Mouse (Mus musculus) limb, embryonic 14.5 days (tissue): ENCODE measurements around the gene C1ra. TPM values are rescaled to one million over a fixed set of nuclear protein-coding genes. Genes with fewer than 3 reads are reported as not detected.
"Not testable (repeated sequence)": the region's sequence is repeated elsewhere in the genome, so short reads cannot be mapped to it uniquely, and the experiment has no call there.

Experiments
- ATAC-seq: fragments of 200-750 bp; cut with Nextera tagmentation; 2 replicates; pipeline ENCODE4 v1.8.0; 2017; ENCODE audit warnings: low read depth, moderate number of reproducible peaks, moderate TSS enrichment; ENCODE audit not compliant: low FRiP score
- DNase-seq: peaks from one replicate; pipeline ENCODE4 v3.0.0-alpha.2; 2015; ENCODE audit warnings: low spot score
- H3K27ac ChIP-seq: fragments of 300-500 bp; sonication (generic); replicated peaks from 2 replicates; pipeline ENCODE4 v1.5.1; 2014; ENCODE audit warnings: low read depth, mild to moderate bottlenecking, low read length, moderate library complexity, mixed read lengths
- H3K27me3 ChIP-seq: fragments of 300-500 bp; sonication (generic); 2 replicates; pipeline ENCODE4 v1.6.1; 2014; ENCODE audit warnings: low read length, mixed read lengths; ENCODE audit not compliant: control insufficient read depth, insufficient read depth
- H3K36me3 ChIP-seq: fragments of 300-500 bp; sonication (generic); 2 replicates; pipeline ENCODE4 v1.6.1; 2014; ENCODE audit warnings: mild to moderate bottlenecking, low read length, moderate library complexity, mixed read lengths; ENCODE audit not compliant: control insufficient read depth, insufficient read depth
- H3K4me1 ChIP-seq: fragments of 300-500 bp; sonication (generic); 2 replicates; pipeline ENCODE4 v1.6.1; 2014; ENCODE audit warnings: antibody characterized with exemption, low read length, mixed read lengths; ENCODE audit not compliant: control insufficient read depth, insufficient read depth
- H3K4me2 ChIP-seq: fragments of 300-500 bp; sonication (generic); replicated peaks from 2 replicates; pipeline ENCODE4 v1.6.1; 2014; ENCODE audit warnings: low read depth, mild to moderate bottlenecking, low read length, moderate library complexity; ENCODE audit not compliant: severe bottlenecking
- H3K4me3 ChIP-seq: fragments of 300-500 bp; sonication (generic); replicated peaks from 2 replicates; pipeline ENCODE4 v1.5.1; 2014; ENCODE audit warnings: low read length
- H3K9ac ChIP-seq: fragments of 300-500 bp; sonication (generic); 2 replicates; pipeline ENCODE4 v1.6.1; 2014; ENCODE audit warnings: mild to moderate bottlenecking, low read depth, low read length, moderate library complexity; ENCODE audit not compliant: severe bottlenecking
- H3K9me3 ChIP-seq: fragments of 300-500 bp; sonication (generic); 2 replicates; pipeline ENCODE4 v1.6.1; 2016; ENCODE audit warnings: low read length; ENCODE audit not compliant: control insufficient read depth
- POLR2A ChIP-seq: fragments of 200-500 bp; IDR thresholded peaks from 2 replicates; pipeline ENCODE4 v1.8.0; 2012; ENCODE audit warnings: inconsistent platforms, mild to moderate bottlenecking, moderate library complexity, borderline replicate concordance; ENCODE audit not compliant: insufficient read depth, insufficient read length; ENCODE audit errors: extremely low read depth
- WGBS: fragments of 180-500 bp; shearing (Covaris S2); extraction: QIAGEN DNeasy Blood & Tissue Kit; methylation state at CpG from one replicate; pipeline ENCODE4 v1.1.7; 2014; 5-methylcytosine and 5-hydroxymethylcytosine counted together
- polyA plus RNA-seq, 2 experiments: library from polyadenylated mRNA; depleted of rRNA in 1 of 2; stranded (reverse) in 1 of 2; unstranded in 1 of 2; fragments of >200 nt; fragmentation: Nextera tagmentation in 1 of 2; extraction: Ambion mirVana in 1 of 2; gene quantifications; 2 replicates each; pipeline versions ENCODE4 v1.2.1 to v1.2.3; 2012 to 2014

C1ra gene
- polyA plus RNA-seq, 2 experiments, result 1.7 to 2.1 TPM

- ATAC-seq, result no peak
- 79% methylated on average over 3 of the region's 3 CpGs for WGBS
- no peaks in the 10 kb centered on the region for H3K27me3 ChIP-seq
Measured at GRCm38 (mm10) chr6:124479573-124479930, 32.7 kb upstream of the C1ra start.

DNA sequence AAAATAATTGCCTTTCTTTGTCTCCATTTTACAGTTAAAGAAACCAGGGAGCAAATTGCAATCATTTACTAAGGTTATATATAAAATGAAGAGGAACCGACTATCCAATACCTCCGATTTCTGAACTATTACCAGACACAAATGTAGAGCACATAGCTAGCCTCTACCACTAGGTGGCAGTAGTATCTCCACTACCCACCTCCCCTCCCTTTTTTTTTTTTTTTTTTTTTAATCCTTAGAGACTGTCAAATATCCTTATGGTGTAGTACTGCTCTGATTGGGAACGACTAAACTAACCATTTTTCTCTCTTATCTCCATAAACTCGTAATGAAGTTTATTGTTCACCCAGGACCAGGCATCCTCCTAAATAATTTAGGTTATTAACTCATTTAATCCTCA lies 31.9 kb upstream of the C1ra start:
- Histone ChIP-seq H3K36me3 (no peaks in the 10 kb centered on the region), H3K9me3 (no peaks in the 10 kb centered on the region), H3K4me1 (no peaks in the 10 kb centered on the region), H3K4me2 (no peak overlapping the region), H3K27ac (no peak overlapping the region), H3K9ac (no peak overlapping the region), H3K4me3 (no peak overlapping the region), H3K27me3 (no peaks in the 10 kb centered on the region)
- ATAC-seq, result no peak
- DNase-seq, result peak; percentile 63
- 57% methylated on average over 4 of the region's 4 CpGs for WGBS
- TF ChIP-seq POLR2A, result no peak

More at GRCm38 (mm10) chr6:124479573-124479930, 32.7 kb upstream of the C1ra start:
- H3K9ac ChIP-seq, result no peak overlapping the region
- H3K4me2 ChIP-seq, result no peak overlapping the region
- no peaks in the 10 kb centered on the region for H3K4me1 ChIP-seq
- no peaks in the 10 kb centered on the region for H3K36me3 ChIP-seq
- H3K9me3 ChIP-seq, result no peaks in the 10 kb centered on the region
- no peak overlapping the region for H3K27ac ChIP-seq
- H3K4me3 ChIP-seq, result no peak overlapping the region
- no peak for TF ChIP-seq POLR2A
- no peak for DNase-seq

DNA sequence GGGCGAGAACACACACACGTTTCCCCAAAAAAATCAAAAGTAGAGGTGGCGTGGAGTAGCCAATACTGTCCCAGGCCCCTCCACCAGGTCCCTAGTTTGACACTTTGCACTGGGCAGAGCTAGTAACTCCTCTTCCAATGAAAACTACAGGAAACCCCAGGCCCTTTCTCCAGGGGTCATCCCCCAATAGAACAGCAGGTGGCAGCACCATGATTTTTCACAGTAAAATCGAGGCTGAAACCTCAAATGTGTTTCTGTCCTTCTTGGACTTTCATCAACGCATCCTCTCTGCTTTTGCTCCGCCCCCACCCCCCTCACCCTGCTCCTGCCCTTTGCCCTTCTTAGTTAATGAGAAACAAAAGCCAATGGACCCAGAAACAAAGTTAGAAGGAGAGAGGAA lies 30.6 kb upstream of the C1ra start:
- no peaks in the 10 kb centered on the region for H3K36me3 ChIP-seq
- H3K4me2 ChIP-seq, result no peak overlapping the region
- no peak overlapping the region for H3K27ac ChIP-seq
- no peaks in the 10 kb centered on the region for H3K27me3 ChIP-seq
- ATAC-seq, result 0 out of 2 replicates have a peak, but pooled peaks have one; percentile 29
- no peak overlapping the region for H3K9ac ChIP-seq
- TF ChIP-seq POLR2A, result no peak
- WGBS, result 30% methylated on average over 6 of the region's 6 CpGs
- no peaks in the 10 kb centered on the region for H3K4me1 ChIP-seq
- DNase-seq, result peak; percentile 30
- H3K4me3 ChIP-seq, result no peak overlapping the region
- H3K9me3 ChIP-seq, result no peaks in the 10 kb centered on the region

DNA sequence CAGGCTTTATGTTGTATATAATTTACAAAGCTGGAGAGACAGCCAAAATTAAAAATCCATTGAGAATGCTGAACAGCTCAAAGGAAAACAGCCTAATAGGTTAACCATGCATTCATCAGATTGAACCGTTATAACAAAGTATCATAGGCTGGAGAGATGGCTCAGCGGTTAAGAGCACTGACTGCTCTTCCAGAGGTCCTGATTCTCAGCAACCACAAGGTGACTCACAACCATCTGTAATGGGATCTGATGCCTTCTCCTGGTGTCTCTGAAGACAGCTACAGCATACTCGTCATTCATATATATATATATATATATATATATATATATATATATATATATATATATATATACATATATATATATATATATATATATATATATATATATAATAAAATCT lies 28.4 kb upstream of the C1ra start:
- not testable (repeated sequence) for H3K36me3 ChIP-seq, H3K9me3 ChIP-seq, H3K9ac ChIP-seq, H3K4me3 ChIP-seq, H3K27ac ChIP-seq, DNase-seq, H3K27me3 ChIP-seq, H3K4me1 ChIP-seq, H3K4me2 ChIP-seq, ATAC-seq
- 86% methylated on average over 3 of the region's 3 CpGs for WGBS

- Histone ChIP-seq H3K4me1 (no peaks in the 10 kb centered on the region), H3K4me3 (no peak overlapping the region), H3K9ac (no peak overlapping the region), H3K4me2 (no peak overlapping the region), H3K27ac (no peak overlapping the region), H3K27me3 (no peaks in the 10 kb centered on the region), H3K9me3 (no peaks in the 10 kb centered on the region), H3K36me3 (no peaks in the 10 kb centered on the region)
- 73% methylated on average over 7 of the region's 7 CpGs for WGBS
- ATAC-seq (no peak), DNase-seq (no peak)
- no peak for TF ChIP-seq POLR2A
Measured at GRCm38 (mm10) chr6:124484851-124485250, 27.4 kb upstream of the C1ra start.

DNA sequence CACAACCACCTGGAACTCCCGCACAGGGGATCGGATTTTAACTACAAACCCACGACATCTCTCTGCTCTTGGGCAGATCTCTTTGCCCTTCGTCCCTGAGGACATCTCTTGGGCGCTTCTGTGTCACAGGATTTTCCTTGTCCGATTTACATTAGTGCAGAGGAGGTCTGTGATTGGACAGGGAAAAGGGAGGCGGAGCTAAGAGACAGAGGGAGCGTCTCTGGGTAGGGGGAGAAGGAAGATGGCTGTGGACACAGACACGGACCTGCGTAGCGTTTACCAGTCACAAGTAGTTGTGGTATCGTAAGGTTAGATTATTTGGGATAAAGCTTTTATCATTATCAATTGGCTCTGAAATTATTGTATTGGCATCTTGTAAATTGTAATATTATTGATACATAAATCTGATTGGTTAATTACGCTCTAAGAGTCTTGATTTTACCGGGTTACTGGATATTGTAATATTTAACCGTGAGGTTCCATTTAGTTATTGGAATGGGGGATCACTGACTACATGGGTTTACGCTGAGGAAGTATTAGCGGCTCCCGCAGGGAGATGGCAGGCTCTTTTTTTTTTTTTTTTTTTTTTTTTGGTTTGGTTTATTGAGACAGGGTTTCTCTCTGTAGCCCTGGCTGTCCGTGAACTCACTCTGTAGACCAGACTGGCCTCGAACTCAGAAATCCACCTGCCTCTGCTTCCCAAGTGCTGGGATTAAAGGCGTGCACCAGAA lies 26.6 kb upstream of the C1ra start:
- 42% methylated on average over 21 of the region's 21 CpGs for WGBS
- no peak for ATAC-seq
- Histone ChIP-seq H3K4me3 (no peak overlapping the region), H3K9me3 (no peaks in the 10 kb centered on the region), H3K9ac (no peak overlapping the region), H3K27ac (no peak overlapping the region), H3K4me2 (peak overlapping the region; percentile 6; the same call in 1 of the 2 replicates), H3K4me1 (no peaks in the 10 kb centered on the region), H3K36me3 (no peaks in the 10 kb centered on the region), H3K27me3 (no peaks in the 10 kb centered on the region)
- no peak for DNase-seq
- TF ChIP-seq POLR2A, result no peak
